Mouse (Mus musculus): ENCODE measurements around the gene Uap1l1. TPM values are rescaled to one million over a fixed set of nuclear protein-coding genes. Genes with fewer than 3 reads are reported as not detected.
A peak's percentile ranks its signal among the peaks of the same experiment; 100 is the strongest.

Gene Uap1l1
- total RNA-seq, 2 experiments from 2014 or later: 14.6 to 19.8 TPM

GRCm38 (mm10) chr2:25363478-25364178 is 1.9 kb downstream of the Uap1l1 start:
- no peak for DNase-seq (ENCODE audit: low spot score in 2 of 2)
- TF ChIP-seq CTCF (conservative IDR thresholded peaks at IDR 0.05): no peak
- H3K27ac ChIP-seq: no peak overlapping the region
- H3K4me3 ChIP-seq: no peak overlapping the region

DNA sequence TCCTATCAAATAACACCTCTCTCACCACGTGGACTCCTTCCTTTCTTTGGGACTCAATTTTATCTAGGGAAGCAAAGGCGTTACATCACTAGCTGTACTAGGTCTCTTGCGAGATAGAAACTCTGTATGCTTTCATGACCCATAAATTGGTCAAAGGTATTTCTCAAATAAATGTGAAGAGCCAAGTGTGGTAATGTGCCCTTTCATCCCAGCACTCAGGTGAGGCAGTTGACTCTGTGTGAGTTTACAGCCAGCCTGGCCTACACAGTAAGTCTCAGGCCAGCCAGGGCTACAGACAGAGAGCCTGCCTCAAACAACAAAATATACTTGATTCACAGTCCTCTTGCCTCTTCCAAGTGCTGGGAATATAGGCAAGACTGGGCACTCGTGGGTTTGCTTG is 5.6 kb downstream of the Uap1l1 start:
- TF ChIP-seq CTCF (conservative IDR thresholded peaks at IDR 0.05): no peak
- Histone ChIP-seq H3K4me3 (no peak overlapping the region), H3K27ac (no peak overlapping the region)
- no peak for DNase-seq (ENCODE audit: low spot score in 2 of 2)

GRCm38 (mm10) chr2:25356208-25357079 is 9.0 kb downstream of the Uap1l1 start, which contains the start of gene Dpp7:
Gene Dpp7, minus strand, starts transcription at chr2:25356359.
- no peak for TF ChIP-seq CTCF (conservative IDR thresholded peaks at IDR 0.05)
- peak within 1 kb of the TSS; percentile 76 for H3K4me3 ChIP-seq
- peak within 1 kb of the TSS; percentile 72 for H3K27ac ChIP-seq
- DNase-seq (ENCODE audit: low spot score in 2 of 2): peak; percentile 82 to 87

DNA sequence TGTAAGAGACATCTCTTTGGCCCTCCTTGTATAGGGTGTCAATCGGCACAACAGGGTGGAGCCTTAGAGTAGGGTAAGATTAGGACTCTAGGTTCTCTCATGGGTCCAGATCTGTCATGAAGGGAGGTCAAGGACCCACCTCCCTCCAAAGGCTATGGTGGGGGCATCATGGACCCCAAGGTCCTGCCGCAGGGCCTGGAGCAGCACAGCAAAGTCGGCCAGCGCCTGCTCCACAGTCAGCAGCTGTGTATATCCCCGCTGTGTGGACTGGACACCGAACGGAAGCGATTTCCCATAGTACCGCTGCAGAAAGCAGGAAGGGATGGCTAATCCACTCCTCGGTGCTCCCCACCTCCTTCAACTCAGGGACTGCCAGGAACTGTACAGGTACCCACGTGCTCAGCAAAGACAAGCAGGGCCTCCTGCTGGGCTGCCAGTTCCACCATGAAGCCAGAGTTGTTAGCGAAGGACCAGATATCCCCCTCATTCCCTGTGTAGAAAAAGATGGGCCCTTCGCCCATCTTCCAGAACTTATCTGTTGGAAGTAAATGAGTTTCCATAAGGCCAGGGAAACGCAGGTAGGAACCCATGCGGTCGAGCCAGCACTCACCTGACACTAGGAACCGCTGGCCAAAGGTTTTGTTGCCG is 9.9 kb downstream of the Uap1l1 start:
- Histone ChIP-seq H3K27ac (peak overlapping the region; percentile 72; the same call in 1 of the 2 replicates), H3K4me3 (peak overlapping the region; percentile 76)
- TF ChIP-seq CTCF (conservative IDR thresholded peaks at IDR 0.05): no peak
- no peak for DNase-seq (ENCODE audit: low spot score in 2 of 2)

DNA sequence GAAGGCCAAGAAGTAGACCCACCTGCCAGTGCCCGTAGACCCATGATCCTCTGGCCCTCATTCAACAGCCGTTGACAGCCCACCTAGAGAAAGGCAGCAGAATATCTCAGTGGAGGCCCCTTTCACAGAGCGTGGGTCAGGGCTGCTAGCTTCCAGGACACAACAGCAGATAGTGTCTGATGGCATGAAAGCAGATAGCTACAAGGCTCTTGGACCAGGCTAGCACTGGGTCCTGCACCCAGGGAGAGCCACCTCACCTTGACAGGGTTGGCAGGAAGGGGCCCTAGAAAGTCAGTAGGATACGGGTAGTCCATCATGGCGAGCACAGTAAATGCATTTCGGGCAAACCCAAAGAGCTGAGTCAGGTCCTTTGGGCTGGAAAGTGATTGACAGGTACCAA is 11.3 kb downstream of the Uap1l1 start:
- no peak for TF ChIP-seq CTCF (conservative IDR thresholded peaks at IDR 0.05)
- H3K27ac ChIP-seq: no peak overlapping the region
- no peak for DNase-seq (ENCODE audit: low spot score in 2 of 2)

DNA sequence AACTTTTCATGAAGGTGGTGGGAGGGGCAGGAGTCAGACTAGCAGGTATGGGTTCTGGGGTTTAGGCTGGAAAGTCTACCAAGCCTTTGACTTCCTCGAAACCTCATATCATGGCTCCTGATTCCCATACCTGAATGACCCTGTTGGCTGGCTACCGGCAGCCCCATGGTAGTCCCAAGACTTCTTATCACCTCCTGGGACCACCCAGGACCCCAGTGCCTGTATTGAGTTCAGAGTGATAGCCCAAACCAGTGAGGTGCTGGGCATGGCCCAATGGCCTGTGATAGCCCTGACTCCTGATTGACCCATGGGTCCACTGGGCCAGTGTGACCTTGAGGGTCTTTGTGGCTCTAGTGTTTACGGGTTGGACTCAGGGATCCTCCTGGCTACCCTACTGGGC is 14.8 kb downstream of the Uap1l1 start:
- Histone ChIP-seq H3K4me3 (no peak overlapping the region), H3K27ac (no peak overlapping the region)
- TF ChIP-seq CTCF (conservative IDR thresholded peaks at IDR 0.05): no peak
- no peak for DNase-seq (ENCODE audit: low spot score in 2 of 2)

More for the DNA sequence above, 11.3 kb downstream of the Uap1l1 start:
- H3K4me3 ChIP-seq: no peak overlapping the region

- no peak for TF ChIP-seq CTCF (conservative IDR thresholded peaks at IDR 0.05)
- no peak overlapping the region for H3K4me3 ChIP-seq
- H3K27ac ChIP-seq: no peak overlapping the region
- DNase-seq (ENCODE audit: low spot score in 2 of 2): no peak
These were observed 16.0 kb downstream of the Uap1l1 start for GRCm38 (mm10) chr2:25349499-25349898.

- no peak overlapping the region for H3K27ac ChIP-seq
- TF ChIP-seq CTCF (conservative IDR thresholded peaks at IDR 0.05): no peak
These were observed 17.3 kb downstream of the Uap1l1 start for GRCm38 (mm10) chr2:25348162-25348561.

DNA sequence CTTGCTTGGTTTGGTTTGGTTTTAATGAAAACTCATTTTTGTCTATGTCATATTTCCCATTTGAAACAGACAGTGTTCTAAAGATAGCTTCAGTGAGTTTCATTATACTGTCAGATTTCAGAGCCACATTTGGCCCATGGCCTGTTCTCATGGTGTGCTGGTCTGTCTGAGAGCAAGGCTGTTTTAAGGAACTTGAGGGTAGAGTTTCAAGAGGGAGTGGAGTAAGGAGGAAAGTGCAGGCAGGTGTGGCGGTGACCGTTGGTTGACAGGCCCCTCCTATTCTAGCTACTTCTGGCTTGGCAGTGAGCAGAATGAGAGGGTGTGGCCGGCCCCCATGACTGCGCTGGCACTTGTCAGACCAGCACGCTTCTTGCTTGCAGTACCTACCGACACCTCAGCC is 27.2 kb downstream of the Uap1l1 start:
- DNase-seq (ENCODE audit: low spot score in 2 of 2): no peak

More at GRCm38 (mm10) chr2:25348162-25348561, 17.3 kb downstream of the Uap1l1 start:
- H3K4me3 ChIP-seq: no peak overlapping the region
- no peak for DNase-seq (ENCODE audit: low spot score in 2 of 2)

DNA sequence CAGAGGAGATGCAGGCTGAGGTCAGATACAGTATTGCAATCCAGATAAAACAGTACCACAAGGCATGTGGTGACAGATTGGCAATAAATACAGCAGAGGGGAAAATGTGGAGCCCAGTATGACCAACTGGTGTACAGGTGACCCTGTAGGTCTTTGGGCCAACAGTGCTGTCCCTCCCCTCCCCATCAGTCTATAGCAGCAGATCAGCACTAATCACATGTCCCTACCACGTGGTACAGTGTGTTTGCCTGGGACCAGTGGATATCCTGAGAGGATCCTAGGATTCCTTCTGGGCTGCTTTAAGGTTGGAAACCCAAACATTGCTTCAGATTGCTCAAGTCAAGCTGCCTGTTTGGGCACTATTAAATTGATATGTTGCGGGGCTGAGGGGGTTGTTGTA is 31.9 kb downstream of the Uap1l1 start:
- TF ChIP-seq CTCF (conservative IDR thresholded peaks at IDR 0.05): no peak
- Histone ChIP-seq H3K27ac (no peak overlapping the region), H3K4me3 (peak overlapping the region; percentile 97)
- no peak for DNase-seq (ENCODE audit: low spot score in 2 of 2)

More for the DNA sequence above, 27.2 kb downstream of the Uap1l1 start:
- no peak overlapping the region for H3K4me3 ChIP-seq
- H3K27ac ChIP-seq: peak overlapping the region; percentile 24; the same call in 1 of the 2 replicates
- TF ChIP-seq CTCF (conservative IDR thresholded peaks at IDR 0.05): no peak

GRCm38 (mm10) chr2:25332286-25333160 is 33.0 kb downstream of the Uap1l1 start, which contains the start of gene Man1b1:
Gene Man1b1, plus strand, starts transcription at chr2:25332338.
- Histone ChIP-seq H3K27ac (peak within 1 kb of the TSS; percentile 90), H3K4me3 (peak within 1 kb of the TSS; percentile 97)
- DNase-seq (ENCODE audit: low spot score in 2 of 2): peak; percentile 99
- TF ChIP-seq CTCF (conservative IDR thresholded peaks at IDR 0.05): peak; percentile 52

DNA sequence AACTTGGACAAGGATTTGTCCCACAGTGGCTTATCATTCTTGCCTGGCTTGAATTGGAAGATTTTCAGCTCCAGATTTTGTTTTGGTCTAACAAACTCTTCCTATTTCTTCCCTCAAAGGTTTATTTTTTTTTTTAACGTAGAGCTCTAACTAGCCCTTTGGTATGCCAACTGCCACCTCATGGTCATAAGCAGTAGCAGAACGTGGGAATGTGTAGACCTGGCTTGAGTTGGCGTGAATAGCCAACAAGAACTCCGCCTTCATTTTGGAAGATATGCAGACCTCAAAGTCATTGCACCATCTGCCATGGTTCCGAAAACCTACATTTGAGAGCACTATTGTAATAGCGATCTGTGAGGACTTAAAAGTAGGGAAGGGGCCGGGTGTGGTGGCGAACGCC is 34.0 kb downstream of the Uap1l1 start:
- DNase-seq (ENCODE audit: low spot score in 2 of 2): no peak
- Histone ChIP-seq H3K4me3 (peak overlapping the region; percentile 97), H3K27ac (no peak overlapping the region)
- no peak for TF ChIP-seq CTCF (conservative IDR thresholded peaks at IDR 0.05)

Data from layer of hippocampus, adult 2 months (tissue).